ENCODE assay signal across 10 mouse cellular contexts in genomic region chr8:109311484-109312210, GRCm38 (mm10).
A peak's percentile ranks its signal among the peaks of the same experiment; 100 is the strongest.
DNase-seq lines count a peak whose midpoint lies in the region; ATAC-seq and TF ChIP-seq lines count a peak whose summit lies in the region.
"Had no signal": no experiment of that assay in that cellular context is flagged by ENCODE, and none has a peak within 500 bp of the region (broad histone marks: within the 10 kb centered on the region; RNA-seq: fewer than 3 reads in every experiment).

No protein-coding gene starts in this region.

- H3K27ac ChIP-seq in lung, embryonic 14.5 days (ENCODE audit: low read depth) = no peak overlapping the region
- H3K27ac ChIP-seq in forebrain, postnatal 0 days (ENCODE audit: low read depth, low read length) = no peak overlapping the region
- H3K27ac ChIP-seq in limb, embryonic 15.5 days = no peak overlapping the region
- H3K27ac ChIP-seq in liver, embryonic 11.5 days (ENCODE audit: low read depth, low read length) = no peak overlapping the region

- no peak overlapping the region for H3K4me3 ChIP-seq in lung, embryonic 14.5 days (ENCODE audit: low read depth, low read length)
- peak overlapping the region; percentile 15 for H3K4me3 ChIP-seq in forebrain, postnatal 0 days (ENCODE audit: low read depth, low read length)
- H3K4me3 ChIP-seq in limb, embryonic 15.5 days = no peak overlapping the region
- H3K4me3 ChIP-seq in liver, embryonic 11.5 days (ENCODE audit: low read depth, low read length) = no peak overlapping the region

- no peaks in the 10 kb centered on the region for H3K27me3 ChIP-seq in lung, embryonic 14.5 days (ENCODE audit: insufficient read depth, low read length)
- H3K27me3 ChIP-seq in forebrain, postnatal 0 days (ENCODE audit: insufficient read depth, low read length) = no peaks in the 10 kb centered on the region; the same call in 1 of the 2 replicates
- no peaks in the 10 kb centered on the region for H3K27me3 ChIP-seq in limb, embryonic 15.5 days
- H3K27me3 ChIP-seq in liver, embryonic 11.5 days (replicated peaks; ENCODE audit: control insufficient read depth, insufficient read depth, low read length) = no peaks in the 10 kb centered on the region

- no peak for ATAC-seq in lung, embryonic 14.5 days (ENCODE audit: insufficient read depth)
- no peak for ATAC-seq in forebrain, postnatal 0 days
- ATAC-seq in limb, embryonic 15.5 days (ENCODE audit: insufficient number of reproducible peaks, low FRiP score, low TSS enrichment, low read depth) = no peak
- ATAC-seq in liver, embryonic 11.5 days (replicated peaks; ENCODE audit: low FRiP score) = no peak
- ATAC-seq in monocyte, adult 5-6 weeks (replicated peaks; ENCODE audit: insufficient number of reproducible peaks, low FRiP score, low TSS enrichment, poor library complexity, severe bottlenecking) = no peak

- H3K36me3 ChIP-seq in lung, embryonic 14.5 days (ENCODE audit: insufficient read depth) = no peaks in the 10 kb centered on the region
- H3K36me3 ChIP-seq in forebrain, postnatal 0 days (ENCODE audit: insufficient read depth) = no peaks in the 10 kb centered on the region
- H3K36me3 ChIP-seq in limb, embryonic 15.5 days = no peaks in the 10 kb centered on the region
- no peaks in the 10 kb centered on the region for H3K36me3 ChIP-seq in liver, embryonic 11.5 days (ENCODE audit: control insufficient read depth, insufficient read depth, low read length)

- no peak for DNase-seq in lung, embryonic 14.5 days
- DNase-seq in lung, postnatal 25 days (ENCODE audit: low spot score) = no peak
- DNase-seq in forebrain, postnatal 0 days = peak; percentile 47
- DNase-seq in retina, embryonic 14.5 days (ENCODE audit: low spot score) = peak; percentile 59
- DNase-seq in lung, postnatal 14 days = no peak
- DNase-seq in liver, embryonic 11.5 days (ENCODE audit: low spot score) = no peak
- DNase-seq: gastrocnemius, postnatal 25 days; kidney, adult 18-20 months had no signal

- no peaks in the 10 kb centered on the region for H3K9me3 ChIP-seq in lung, embryonic 14.5 days (ENCODE audit: low read depth, low read length)
- H3K9me3 ChIP-seq in forebrain, postnatal 0 days (ENCODE audit: low read length) = no peaks in the 10 kb centered on the region
- no peaks in the 10 kb centered on the region for H3K9me3 ChIP-seq in limb, embryonic 15.5 days
- H3K9me3 ChIP-seq in liver, embryonic 11.5 days (ENCODE audit: control insufficient read depth, low read length) = no peaks in the 10 kb centered on the region

- H3K4me2 ChIP-seq in lung, embryonic 14.5 days = peak overlapping the region; percentile 10; the same call in 1 of the 2 replicates
- H3K4me2 ChIP-seq in forebrain, postnatal 0 days (ENCODE audit: low read depth) = peak overlapping the region; percentile 42
- H3K4me2 ChIP-seq in limb, embryonic 15.5 days = 0 out of 2 replicates have a peak overlapping the region, but pooled peaks have one; percentile 15
- H3K4me2 ChIP-seq in liver, embryonic 11.5 days = no peak overlapping the region

- TF ChIP-seq CTCF in lung, embryonic 14.5 days (IDR thresholded peaks at IDR 0.05; ENCODE audit: low read depth) = no peak
- TF ChIP-seq CTCF in forebrain, postnatal 0 days (IDR thresholded peaks at IDR 0.05; ENCODE audit: low read depth) = no peak

- no peak overlapping the region for H3K9ac ChIP-seq in lung, embryonic 14.5 days
- H3K9ac ChIP-seq in forebrain, postnatal 0 days = no peak overlapping the region; the same call in 1 of the 2 replicates
- no peak overlapping the region for H3K9ac ChIP-seq in limb, embryonic 15.5 days
- no peak overlapping the region for H3K9ac ChIP-seq in liver, embryonic 11.5 days (ENCODE audit: low read depth, low read length)

- WGBS in lung, embryonic 14.5 days = 50% methylated on average over 17 of the region's 17 CpGs
- 10% methylated on average over 17 of the region's 17 CpGs for WGBS in forebrain, postnatal 0 days
- WGBS in limb, embryonic 15.5 days = 40% methylated on average over 17 of the region's 17 CpGs
- WGBS in liver, embryonic 11.5 days = 67% methylated on average over 17 of the region's 17 CpGs

- H3K4me1 ChIP-seq in lung, embryonic 14.5 days (ENCODE audit: insufficient read depth) = no peaks in the 10 kb centered on the region
- H3K4me1 ChIP-seq in forebrain, postnatal 0 days (ENCODE audit: insufficient read depth) = peaks cover 9% of the 10 kb centered on the region
- H3K4me1 ChIP-seq in limb, embryonic 15.5 days = peaks cover 19% of the 10 kb centered on the region; the same call in 1 of the 2 replicates
- H3K4me1 ChIP-seq in liver, embryonic 11.5 days (replicated peaks; ENCODE audit: control insufficient read depth, insufficient read depth, low read length) = no peaks in the 10 kb centered on the region; the same call in 1 of the 2 replicates

Comparison
In these comparisons a context has a peak if more than half of its experiments do, and no peak if none do; other contexts are left out.
1. DNase-seq: peak in forebrain, postnatal 0 days (single experiment) and retina, embryonic 14.5 days (single experiment); none in lung, embryonic 14.5 days (single experiment), lung, postnatal 25 days (single experiment), lung, postnatal 14 days (single experiment) and liver, embryonic 11.5 days (single experiment).